Mouse (Mus musculus) midbrain, embryonic 10.5 days (tissue): ENCODE measurements around the gene Tmco1. TPM values are rescaled to one million over a fixed set of nuclear protein-coding genes. Genes with fewer than 3 reads are reported as not detected.

ENCODE experiments used
- DNase-seq: peaks from one replicate; pipeline ENCODE4 v3.0.0-alpha.2; 2017; ENCODE audit warnings: low spot score
- H3K27ac ChIP-seq: fragments of 300-500 bp; sonication (generic); replicated peaks from 2 replicates; pipeline ENCODE4 v1.5.1; 2016; ENCODE audit warnings: mild to moderate bottlenecking
- H3K27me3 ChIP-seq: fragments of 300-500 bp; sonication (generic); 2 replicates; pipeline ENCODE4 v1.6.1; 2016; ENCODE audit warnings: low read depth, mild to moderate bottlenecking; ENCODE audit not compliant: poor library complexity, severe bottlenecking
- H3K36me3 ChIP-seq: fragments of 300-500 bp; sonication (generic); 2 replicates; pipeline ENCODE4 v1.6.1; 2016; ENCODE audit warnings: mild to moderate bottlenecking, moderate library complexity
- H3K4me1 ChIP-seq: fragments of 300-500 bp; sonication (generic); 2 replicates; pipeline ENCODE4 v1.6.1; 2016
- H3K4me3 ChIP-seq: fragments of 300-500 bp; sonication (generic); 2 replicates; pipeline ENCODE4 v1.5.1; 2016; ENCODE audit warnings: mild to moderate bottlenecking, moderate library complexity
- H3K9me3 ChIP-seq: fragments of 300-500 bp; sonication (generic); replicated peaks from 2 replicates; pipeline ENCODE4 v1.6.1; 2016; ENCODE audit warnings: mild to moderate bottlenecking
- WGBS: fragments of 180-500 bp; shearing (Covaris S2); methylation state at CpG from one replicate; pipeline ENCODE4 v1.1.7; 2016; 5-methylcytosine and 5-hydroxymethylcytosine counted together
- polyA plus RNA-seq: library from polyadenylated mRNA; unstranded; fragments of >200 nt; fragmentation: Nextera tagmentation; extraction: Ambion mirVana; gene quantifications from 2 replicates; pipeline ENCODE4 v1.2.1, GENCODE M21; 2016

Gene Tmco1
- 85.4 and 87.1 TPM in 2 replicates for polyA plus RNA-seq

DNA sequence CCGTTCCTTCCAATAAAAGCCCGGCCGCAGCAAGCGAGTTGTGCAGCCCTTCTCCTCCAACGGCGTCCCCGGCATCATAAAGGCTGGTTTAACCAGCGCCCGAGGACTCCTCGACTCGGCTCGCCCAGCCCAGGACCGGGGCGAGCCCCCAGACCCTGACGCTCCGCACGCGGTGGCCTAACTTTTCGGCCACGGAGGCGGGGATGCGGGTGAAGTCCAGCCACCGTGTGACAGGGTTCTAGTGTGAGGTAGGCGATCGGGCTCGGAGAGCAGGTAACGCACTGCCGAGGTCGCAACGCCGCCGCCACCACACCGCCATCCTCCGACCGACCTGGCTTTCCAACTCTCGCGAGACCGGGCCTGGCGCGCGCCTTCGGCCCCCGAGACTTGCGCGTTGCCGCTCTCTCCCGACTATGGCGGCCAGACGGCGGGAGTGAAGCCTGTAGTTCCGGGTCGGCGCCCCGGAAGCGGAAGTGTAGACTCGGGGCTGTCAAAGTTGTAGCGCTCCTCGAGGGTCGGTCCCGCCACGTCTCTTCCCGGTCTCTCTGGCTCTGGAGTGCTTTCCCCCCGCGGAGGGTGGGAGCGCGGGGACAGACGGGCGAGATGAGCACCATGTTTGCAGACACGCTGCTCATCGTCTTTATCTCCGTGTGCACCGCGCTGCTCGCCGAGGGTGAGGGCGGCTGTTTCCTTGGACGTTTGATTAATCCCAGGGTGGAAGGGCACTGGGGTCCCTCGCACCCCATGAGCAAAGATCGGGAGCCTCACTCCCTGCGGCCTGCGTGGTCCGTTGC, at the start of gene Tmco1:
Tmco1 (plus strand) TSS at position 118 of the 794 bp plus-strand sequence.
- Histone ChIP-seq H3K9me3 (no peaks in the 10 kb centered on the region), H3K36me3 (peaks cover 25% of the 10 kb centered on the region), H3K27me3 (no peaks in the 10 kb centered on the region), H3K4me3 (peak within 1 kb of the TSS; percentile 83), H3K27ac (peak within 1 kb of the TSS; percentile 98), H3K4me1 (peaks cover 30% of the 10 kb centered on the region)
- DNase-seq, result peak; percentile 97
- WGBS, result under 1% methylated on average over 82 of the region's 82 CpGs

DNA sequence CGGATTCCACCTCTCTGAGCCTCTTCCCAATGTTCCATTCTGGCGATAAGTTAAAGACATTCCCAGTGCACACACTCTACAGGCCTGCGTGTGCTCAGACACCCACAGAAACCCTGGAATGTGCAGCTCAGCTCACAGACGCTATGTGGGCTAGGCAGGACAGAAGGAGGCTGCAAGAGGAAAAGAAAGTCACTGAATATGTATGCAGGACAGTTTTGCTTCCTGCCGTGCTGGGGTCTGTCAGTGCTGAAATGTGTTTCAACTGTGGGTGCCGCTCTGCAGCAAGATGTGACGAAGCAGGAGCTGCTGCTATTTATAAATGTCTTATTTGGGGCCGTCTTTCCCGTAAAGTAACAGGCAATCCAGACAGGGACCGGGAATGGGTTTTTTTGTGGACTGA, 48.5 kb upstream of the Tmco1 start:
- H3K27me3 ChIP-seq, result no peaks in the 10 kb centered on the region
- no peaks in the 10 kb centered on the region for H3K9me3 ChIP-seq
- WGBS, result 78% methylated on average over 10 of the region's 10 CpGs
- H3K4me3 ChIP-seq, result no peak overlapping the region
- H3K4me1 ChIP-seq, result peaks cover 25% of the 10 kb centered on the region
- DNase-seq, result no peak
- H3K36me3 ChIP-seq, result peaks cover 19% of the 10 kb centered on the region
- no peak overlapping the region for H3K27ac ChIP-seq

DNA sequence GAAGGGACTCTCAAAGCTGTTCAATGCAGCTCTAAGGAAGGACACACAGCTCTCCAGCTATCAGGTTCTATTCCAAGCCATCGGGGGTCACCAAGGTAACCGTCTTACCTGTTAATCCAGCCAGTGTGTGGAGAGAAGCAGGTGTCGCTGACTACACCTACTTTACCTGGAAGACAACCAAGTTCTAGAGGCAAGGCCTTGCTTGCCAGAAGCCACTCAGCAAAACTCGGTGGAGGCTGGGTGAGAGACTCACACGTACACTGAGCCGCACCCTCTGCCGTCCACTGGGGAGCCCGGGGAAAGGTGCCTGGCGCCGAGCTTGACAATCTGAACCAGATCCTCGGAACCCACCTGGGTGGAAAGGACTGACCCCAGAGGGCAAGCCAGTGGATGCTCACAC, 46.4 kb upstream of the Tmco1 start:
- Histone ChIP-seq H3K4me3 (no peak overlapping the region), H3K27ac (no peak overlapping the region), H3K36me3 (peaks cover 34% of the 10 kb centered on the region), H3K4me1 (peaks cover 13% of the 10 kb centered on the region), H3K9me3 (no peaks in the 10 kb centered on the region), H3K27me3 (no peaks in the 10 kb centered on the region)
- 94% methylated on average over 11 of the region's 11 CpGs for WGBS
- no peak for DNase-seq

DNA sequence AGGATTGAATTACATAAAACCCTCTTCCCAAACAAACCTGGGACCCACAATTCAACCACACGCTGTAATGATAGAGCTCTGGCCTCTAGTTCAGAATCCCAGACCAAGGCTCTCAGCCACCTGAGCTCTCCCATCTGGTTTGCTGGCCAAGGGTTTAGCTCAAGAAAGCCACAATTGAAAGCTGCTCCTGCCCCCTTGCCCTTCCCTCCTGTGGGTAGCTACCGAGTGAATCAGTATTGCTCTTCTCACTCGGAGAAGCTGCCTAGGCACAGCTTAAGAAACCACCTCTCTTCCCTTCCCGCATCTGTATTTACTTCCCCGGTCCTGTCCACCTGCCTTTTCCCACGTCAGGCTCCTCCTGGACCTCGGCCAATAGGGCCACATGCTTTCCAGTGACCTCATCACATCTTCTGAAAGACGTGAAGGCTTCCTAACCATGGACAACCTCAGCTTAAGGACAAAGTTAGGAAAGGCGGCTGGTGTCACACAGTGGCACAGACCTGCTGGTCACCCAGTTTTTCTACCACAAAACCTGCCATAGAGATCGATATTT, 45.6 kb upstream of the Tmco1 start:
- peaks cover 14% of the 10 kb centered on the region for H3K4me1 ChIP-seq
- DNase-seq, result no peak
- WGBS, result 85% methylated on average over 10 of the region's 10 CpGs
- H3K27ac ChIP-seq, result no peak overlapping the region
- no peak overlapping the region for H3K4me3 ChIP-seq
- no peaks in the 10 kb centered on the region for H3K9me3 ChIP-seq
- peaks cover 37% of the 10 kb centered on the region for H3K36me3 ChIP-seq
- H3K27me3 ChIP-seq, result no peaks in the 10 kb centered on the region

GRCm38 (mm10) chr1:167265366-167265765, 42.8 kb upstream of the Tmco1 start:
- H3K27me3 ChIP-seq, result no peaks in the 10 kb centered on the region
- 93% methylated on average over 4 of the region's 4 CpGs for whole genome bisulfite sequencing

GRCm38 (mm10) chr1:167266720-167267119, 41.5 kb upstream of the Tmco1 start:
- H3K4me1 ChIP-seq, result peaks cover 43% of the 10 kb centered on the region
- WGBS, result 71% methylated on average over 3 of the region's 3 CpGs
- no peak overlapping the region for H3K27ac ChIP-seq
- H3K36me3 ChIP-seq, result peaks cover 30% of the 10 kb centered on the region
- DNase-seq, result no peak
- no peak overlapping the region for H3K4me3 ChIP-seq
- no peaks in the 10 kb centered on the region for H3K9me3 ChIP-seq
- no peaks in the 10 kb centered on the region for H3K27me3 ChIP-seq

More at GRCm38 (mm10) chr1:167265366-167265765, 42.8 kb upstream of the Tmco1 start:
- Histone ChIP-seq H3K4me1 (peaks cover 29% of the 10 kb centered on the region), H3K36me3 (peaks cover 30% of the 10 kb centered on the region), H3K4me3 (no peak overlapping the region), H3K9me3 (no peaks in the 10 kb centered on the region), H3K27ac (no peak overlapping the region)
- DNase-seq, result no peak

GRCm38 (mm10) chr1:167268360-167269063, 39.7 kb upstream of the Tmco1 start:
- peaks cover 50% of the 10 kb centered on the region for H3K4me1 ChIP-seq
- 0 out of 2 replicates have a peak overlapping the region, but pooled peaks have one; percentile 13 for H3K27ac ChIP-seq
- H3K27me3 ChIP-seq, result no peaks in the 10 kb centered on the region
- no peaks in the 10 kb centered on the region for H3K9me3 ChIP-seq
- H3K36me3 ChIP-seq, result peaks cover 32% of the 10 kb centered on the region
- DNase-seq, result no peak
- 89% methylated on average over 9 of the region's 9 CpGs for WGBS
- H3K4me3 ChIP-seq, result no peak overlapping the region

GRCm38 (mm10) chr1:167269350-167269811, 38.8 kb upstream of the Tmco1 start:
- no peaks in the 10 kb centered on the region for H3K9me3 ChIP-seq
- H3K4me1 ChIP-seq, result peaks cover 59% of the 10 kb centered on the region
- DNase-seq, result no peak
- peak overlapping the region; percentile 72 for H3K27ac ChIP-seq
- no peaks in the 10 kb centered on the region for H3K27me3 ChIP-seq
- H3K36me3 ChIP-seq, result peaks cover 35% of the 10 kb centered on the region
- WGBS, result 33% methylated on average over 14 of the region's 14 CpGs
- peak overlapping the region; percentile 9; the same call in 1 of the 2 replicates for H3K4me3 ChIP-seq

GRCm38 (mm10) chr1:167269856-167270270, 38.3 kb upstream of the Tmco1 start:
- peaks cover 64% of the 10 kb centered on the region for H3K4me1 ChIP-seq
- H3K27ac ChIP-seq, result peak overlapping the region; percentile 72
- DNase-seq, result no peak
- no peaks in the 10 kb centered on the region for H3K9me3 ChIP-seq
- H3K36me3 ChIP-seq, result peaks cover 35% of the 10 kb centered on the region
- peak overlapping the region; percentile 41; the same call in 1 of the 2 replicates for H3K4me3 ChIP-seq
- 23% methylated on average over 6 of the region's 6 CpGs for WGBS
- no peaks in the 10 kb centered on the region for H3K27me3 ChIP-seq

DNA sequence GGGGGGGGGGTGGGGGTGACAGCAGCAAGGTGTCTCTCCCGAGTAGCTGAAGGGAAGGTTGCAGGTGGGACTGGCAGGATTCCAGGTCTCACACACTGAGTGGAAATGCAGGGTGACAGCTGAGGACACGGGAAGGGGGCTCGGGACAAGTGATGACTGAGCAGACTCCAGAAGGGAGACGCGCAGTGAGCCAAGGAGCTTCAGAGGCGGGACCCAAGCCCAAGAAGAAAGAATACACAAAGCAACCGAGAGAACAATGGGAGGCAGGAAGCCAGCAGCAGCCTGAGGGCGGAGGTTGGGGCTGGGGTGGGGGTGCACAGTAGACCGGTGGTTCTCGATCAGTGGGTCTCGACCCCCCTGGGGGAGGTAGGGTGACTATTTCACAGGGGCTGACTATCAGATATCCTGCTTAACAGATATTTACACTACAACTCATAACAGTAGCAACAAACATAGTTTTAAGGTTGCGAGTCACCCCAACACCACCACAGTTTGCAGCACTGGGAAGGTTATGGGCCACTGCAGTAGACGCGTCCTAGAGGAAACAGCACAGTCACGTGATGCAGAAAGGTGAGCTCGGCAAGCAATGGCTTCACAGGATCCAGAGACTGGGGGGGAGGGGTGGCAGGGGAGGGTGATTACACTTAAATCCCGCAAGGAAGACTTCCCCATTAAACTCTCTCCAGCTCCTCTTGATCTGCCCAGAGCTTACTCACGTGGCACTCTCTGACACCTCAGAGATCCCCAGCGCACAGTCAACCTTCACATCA, 37.7 kb upstream of the Tmco1 start:
- peak overlapping the region; percentile 72 for H3K27ac ChIP-seq
- DNase-seq, result peak; percentile 45
- WGBS, result 7% methylated on average over 19 of the region's 19 CpGs
- H3K4me3 ChIP-seq, result peak overlapping the region; percentile 41
- H3K27me3 ChIP-seq, result no peaks in the 10 kb centered on the region
- peaks cover 66% of the 10 kb centered on the region for H3K4me1 ChIP-seq
- H3K9me3 ChIP-seq, result no peaks in the 10 kb centered on the region
- peaks cover 33% of the 10 kb centered on the region for H3K36me3 ChIP-seq

GRCm38 (mm10) chr1:167271304-167271703, 36.9 kb upstream of the Tmco1 start:
- H3K27me3 ChIP-seq, result no peaks in the 10 kb centered on the region
- H3K36me3 ChIP-seq, result peaks cover 28% of the 10 kb centered on the region
- no peak for DNase-seq
- H3K4me1 ChIP-seq, result peaks cover 66% of the 10 kb centered on the region
- 42% methylated on average over 4 of the region's 4 CpGs for WGBS
- H3K4me3 ChIP-seq, result peak overlapping the region; percentile 41; the same call in 1 of the 2 replicates
- peak overlapping the region; percentile 46; the same call in 1 of the 2 replicates for H3K27ac ChIP-seq
- H3K9me3 ChIP-seq, result no peaks in the 10 kb centered on the region

DNA sequence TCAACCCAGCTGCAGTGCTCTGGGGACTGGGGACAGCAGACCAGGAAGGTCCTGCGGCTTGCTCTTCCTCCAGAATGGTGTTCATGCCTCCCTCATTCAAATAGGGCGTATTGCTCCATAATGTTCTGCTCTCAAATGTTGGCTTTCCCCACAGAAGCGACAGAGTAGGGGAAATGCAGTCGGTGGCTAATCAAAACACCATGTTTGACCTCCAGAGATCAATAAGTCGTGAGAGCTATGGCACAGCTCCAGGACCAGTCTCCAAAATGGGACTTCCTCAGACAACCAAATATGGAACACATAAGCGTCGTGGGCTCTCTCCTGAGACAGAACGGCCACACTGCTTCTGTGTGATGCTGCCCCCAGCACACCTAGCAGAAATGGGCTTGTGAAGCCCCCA, 36.3 kb upstream of the Tmco1 start:
- no peak overlapping the region for H3K4me3 ChIP-seq
- whole genome bisulfite sequencing, result 62% methylated on average over 8 of the region's 8 CpGs
- H3K4me1 ChIP-seq, result peaks cover 66% of the 10 kb centered on the region
- H3K27ac ChIP-seq, result peak overlapping the region; percentile 46; the same call in 1 of the 2 replicates
- H3K36me3 ChIP-seq, result peaks cover 32% of the 10 kb centered on the region
- H3K27me3 ChIP-seq, result no peaks in the 10 kb centered on the region
- DNase-seq, result no peak
- no peaks in the 10 kb centered on the region for H3K9me3 ChIP-seq
